Mouse (Mus musculus): ENCODE data around the gene 1110051M20Rik. TPM values are rescaled to one million over a fixed set of nuclear protein-coding genes. Genes with fewer than 3 reads are reported as not detected.

The 1110051M20Rik gene
- polyA plus RNA-seq, 1 experiment = 106 TPM

GRCm38 (mm10) chr2:91405071-91405470, 39.4 kb downstream of the 1110051M20Rik start:
- TF ChIP-seq POLR2A (IDR thresholded peaks at IDR 0.05; ENCODE audit: borderline replicate concordance, insufficient read depth, low read length) (no peak), CTCF (IDR thresholded peaks at IDR 0.05; ENCODE audit: borderline replicate concordance, insufficient read depth, low read depth, low read length) (no peak)
- 96% methylated on average over 4 of the region's 4 CpGs for WGBS
- no peak for DNase-seq
- H3K4me3 ChIP-seq (replicated peaks; ENCODE audit: insufficient read depth, low read depth, low read length) = no peak overlapping the region
- H3K27me3 ChIP-seq (ENCODE audit: control insufficient read depth, insufficient read depth, low read length) = no peaks in the 10 kb centered on the region
- no peak overlapping the region for H3K27ac ChIP-seq (ENCODE audit: insufficient read depth, low read length)
- no peaks in the 10 kb centered on the region for H3K4me1 ChIP-seq (ENCODE audit: control insufficient read depth, insufficient read depth, low read length)

- WGBS = 49% methylated on average over 2 of the region's 2 CpGs
- Histone ChIP-seq H3K4me1 (ENCODE audit: control insufficient read depth, insufficient read depth, low read length) (peaks cover 4% of the 10 kb centered on the region), H3K27ac (ENCODE audit: insufficient read depth, low read length) (no peak overlapping the region), H3K27me3 (ENCODE audit: control insufficient read depth, insufficient read depth, low read length) (no peaks in the 10 kb centered on the region), H3K4me3 (replicated peaks; ENCODE audit: insufficient read depth, low read depth, low read length) (no peak overlapping the region)
- TF ChIP-seq CTCF (IDR thresholded peaks at IDR 0.05; ENCODE audit: borderline replicate concordance, insufficient read depth, low read depth, low read length) (no peak), POLR2A (IDR thresholded peaks at IDR 0.05; ENCODE audit: borderline replicate concordance, insufficient read depth, low read length) (no peak)
- DNase-seq = no peak
These were observed 44.8 kb downstream of the 1110051M20Rik start for GRCm38 (mm10) chr2:91399727-91400126.

GRCm38 (mm10) chr2:91399168-91399567, 45.3 kb downstream of the 1110051M20Rik start:
- TF ChIP-seq CTCF (IDR thresholded peaks at IDR 0.05; ENCODE audit: borderline replicate concordance, insufficient read depth, low read depth, low read length) (no peak), POLR2A (IDR thresholded peaks at IDR 0.05; ENCODE audit: borderline replicate concordance, insufficient read depth, low read length) (no peak)
- 44% methylated on average over 3 of the region's 3 CpGs for WGBS
- peak overlapping the region; percentile 75; the same call in 1 of the 2 replicates for H3K27ac ChIP-seq (ENCODE audit: insufficient read depth, low read length)
- H3K4me1 ChIP-seq (ENCODE audit: control insufficient read depth, insufficient read depth, low read length) = peaks cover 7% of the 10 kb centered on the region
- H3K27me3 ChIP-seq (ENCODE audit: control insufficient read depth, insufficient read depth, low read length) = no peaks in the 10 kb centered on the region
- no peak overlapping the region for H3K4me3 ChIP-seq (replicated peaks; ENCODE audit: insufficient read depth, low read depth, low read length)
- no peak for DNase-seq

- peak; percentile 29 to 54 for DNase-seq
- H3K27ac ChIP-seq (ENCODE audit: insufficient read depth, low read length) = no peak overlapping the region
- H3K4me3 ChIP-seq (replicated peaks; ENCODE audit: insufficient read depth, low read depth, low read length) = no peak overlapping the region
- 11% methylated on average over 4 of the region's 4 CpGs for WGBS
- H3K27me3 ChIP-seq (ENCODE audit: control insufficient read depth, insufficient read depth, low read length) = no peaks in the 10 kb centered on the region
- TF ChIP-seq CTCF (IDR thresholded peaks at IDR 0.05; ENCODE audit: borderline replicate concordance, insufficient read depth, low read depth, low read length) (no peak), POLR2A (IDR thresholded peaks at IDR 0.05; ENCODE audit: borderline replicate concordance, insufficient read depth, low read length) (no peak)
- H3K4me1 ChIP-seq (ENCODE audit: control insufficient read depth, insufficient read depth, low read length) = peaks cover 10% of the 10 kb centered on the region
These were observed 50.4 kb downstream of the 1110051M20Rik start for GRCm38 (mm10) chr2:91394078-91394477.

GRCm38 (mm10) chr2:91388738-91389137, 55.8 kb downstream of the 1110051M20Rik start:
- Histone ChIP-seq H3K4me3 (replicated peaks; ENCODE audit: insufficient read depth, low read depth, low read length) (no peak overlapping the region), H3K4me1 (ENCODE audit: control insufficient read depth, insufficient read depth, low read length) (peaks cover 1% of the 10 kb centered on the region; the same call in 1 of the 2 replicates), H3K27ac (ENCODE audit: insufficient read depth, low read length) (no peak overlapping the region), H3K27me3 (ENCODE audit: control insufficient read depth, insufficient read depth, low read length) (no peaks in the 10 kb centered on the region)
- TF ChIP-seq CTCF (IDR thresholded peaks at IDR 0.05; ENCODE audit: borderline replicate concordance, insufficient read depth, low read depth, low read length) (no peak), POLR2A (IDR thresholded peaks at IDR 0.05; ENCODE audit: borderline replicate concordance, insufficient read depth, low read length) (no peak)
- 91% methylated on average over 3 of the region's 3 CpGs for WGBS
- no peak for DNase-seq

GRCm38 (mm10) chr2:91388281-91388680, 56.2 kb downstream of the 1110051M20Rik start:
- no peak overlapping the region for H3K27ac ChIP-seq (ENCODE audit: insufficient read depth, low read length)
- no peak overlapping the region for H3K4me3 ChIP-seq (replicated peaks; ENCODE audit: insufficient read depth, low read depth, low read length)
- no peak for TF ChIP-seq POLR2A (IDR thresholded peaks at IDR 0.05; ENCODE audit: borderline replicate concordance, insufficient read depth, low read length)
- TF ChIP-seq CTCF (IDR thresholded peaks at IDR 0.05; ENCODE audit: borderline replicate concordance, insufficient read depth, low read depth, low read length) = no peak
- DNase-seq = no peak
- 81% methylated on average over 3 of the region's 3 CpGs for WGBS
- peaks cover 2% of the 10 kb centered on the region; the same call in 1 of the 2 replicates for H3K4me1 ChIP-seq (ENCODE audit: control insufficient read depth, insufficient read depth, low read length)
- no peaks in the 10 kb centered on the region for H3K27me3 ChIP-seq (ENCODE audit: control insufficient read depth, insufficient read depth, low read length)

GRCm38 (mm10) chr2:91387287-91387958, 57.1 kb downstream of the 1110051M20Rik start:
- Histone ChIP-seq H3K27ac (ENCODE audit: insufficient read depth, low read length) (no peak overlapping the region), H3K27me3 (ENCODE audit: control insufficient read depth, insufficient read depth, low read length) (no peaks in the 10 kb centered on the region), H3K4me3 (replicated peaks; ENCODE audit: insufficient read depth, low read depth, low read length) (no peak overlapping the region), H3K4me1 (ENCODE audit: control insufficient read depth, insufficient read depth, low read length) (peaks cover 8% of the 10 kb centered on the region; the same call in 1 of the 2 replicates)
- TF ChIP-seq CTCF (IDR thresholded peaks at IDR 0.05; ENCODE audit: borderline replicate concordance, insufficient read depth, low read depth, low read length) (no peak), POLR2A (IDR thresholded peaks at IDR 0.05; ENCODE audit: borderline replicate concordance, insufficient read depth, low read length) (no peak)
- DNase-seq = no peak
- 93% methylated on average over 6 of the region's 6 CpGs for WGBS

Data from cerebellum, adult 2 months (tissue).